Mouse (Mus musculus): ENCODE results near the gene Myh14. TPM values are rescaled to one million over a fixed set of nuclear protein-coding genes. Genes with fewer than 3 reads are reported as not detected.

The Myh14 gene
- polyA plus RNA-seq, 1 experiment = 17.4 TPM

DNA sequence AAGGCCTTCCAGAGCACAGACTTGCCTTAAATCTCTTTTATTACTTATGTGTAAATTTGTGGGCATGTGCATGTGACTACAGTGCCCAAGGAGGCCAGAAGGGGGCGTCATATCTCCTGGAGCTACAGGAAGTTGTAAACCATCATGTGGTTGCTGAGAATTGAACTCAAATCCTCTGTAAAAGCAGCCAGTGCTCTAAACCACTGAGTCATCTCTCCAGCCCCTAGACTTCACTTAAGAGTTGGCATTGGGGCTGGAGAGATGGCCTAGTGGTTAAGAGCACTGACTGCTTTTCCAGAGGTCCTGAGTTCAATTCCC is 44.6 kb downstream of the Myh14 start:
- Histone ChIP-seq H3K27ac (ENCODE audit: insufficient read depth, low read length) (no peak overlapping the region), H3K4me3 (ENCODE audit: insufficient read depth, low read length) (no peak overlapping the region), H3K4me1 (ENCODE audit: control insufficient read depth, insufficient read depth, low read length) (no peaks in the 10 kb centered on the region)
- TF ChIP-seq POLR2A (IDR thresholded peaks at IDR 0.05; ENCODE audit: extremely low read depth, insufficient read depth, low read length) (no peak), CTCF (IDR thresholded peaks at IDR 0.05; ENCODE audit: extremely low read depth, insufficient read depth, low read length) (no peak)

DNA sequence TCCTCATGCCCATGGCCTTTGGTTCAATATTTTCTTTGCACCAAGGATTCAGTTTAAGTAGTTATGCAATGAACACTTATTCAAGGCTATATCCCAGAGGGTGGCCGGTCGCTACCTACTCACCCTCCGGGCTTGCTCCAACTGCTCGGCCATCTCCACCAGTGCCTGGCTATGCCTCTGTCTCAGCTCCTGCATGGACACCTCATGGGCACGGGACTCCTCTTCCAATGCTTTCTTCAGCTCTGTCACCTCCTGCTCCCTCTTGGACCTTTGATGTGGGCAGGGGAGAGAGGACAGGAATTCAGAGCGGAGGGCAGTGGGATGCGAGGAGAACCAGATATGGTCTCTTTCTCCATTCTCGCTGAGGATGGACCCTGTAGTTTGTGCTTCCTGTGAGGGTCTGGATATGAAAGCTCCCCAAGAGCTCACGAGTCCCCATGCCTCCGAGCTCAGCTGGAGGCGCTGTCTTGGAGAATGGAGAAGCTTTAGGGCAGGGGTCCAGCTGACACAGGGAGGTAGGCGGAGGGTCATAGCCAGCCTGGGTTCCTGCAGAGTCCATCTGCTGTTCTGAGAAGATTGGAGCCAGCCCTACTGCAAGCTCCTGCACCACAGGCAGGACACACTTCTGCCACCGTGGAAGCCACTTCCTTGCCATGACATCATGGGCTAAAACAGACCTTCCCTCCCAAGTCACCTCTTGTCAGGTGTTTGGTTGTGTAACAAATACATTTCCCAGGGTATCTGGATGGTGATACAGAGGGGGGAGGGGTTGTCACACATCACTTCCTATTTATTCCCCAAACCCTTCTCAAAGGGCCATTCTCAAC is 45.2 kb downstream of the Myh14 start:
- H3K27ac ChIP-seq (ENCODE audit: insufficient read depth, low read length) = no peak overlapping the region
- TF ChIP-seq CTCF (IDR thresholded peaks at IDR 0.05; ENCODE audit: extremely low read depth, insufficient read depth, low read length) = no peak
- no peak for TF ChIP-seq POLR2A (IDR thresholded peaks at IDR 0.05; ENCODE audit: extremely low read depth, insufficient read depth, low read length)
- no peaks in the 10 kb centered on the region for H3K4me1 ChIP-seq (ENCODE audit: control insufficient read depth, insufficient read depth, low read length)
- H3K4me3 ChIP-seq (ENCODE audit: insufficient read depth, low read length) = no peak overlapping the region

DNA sequence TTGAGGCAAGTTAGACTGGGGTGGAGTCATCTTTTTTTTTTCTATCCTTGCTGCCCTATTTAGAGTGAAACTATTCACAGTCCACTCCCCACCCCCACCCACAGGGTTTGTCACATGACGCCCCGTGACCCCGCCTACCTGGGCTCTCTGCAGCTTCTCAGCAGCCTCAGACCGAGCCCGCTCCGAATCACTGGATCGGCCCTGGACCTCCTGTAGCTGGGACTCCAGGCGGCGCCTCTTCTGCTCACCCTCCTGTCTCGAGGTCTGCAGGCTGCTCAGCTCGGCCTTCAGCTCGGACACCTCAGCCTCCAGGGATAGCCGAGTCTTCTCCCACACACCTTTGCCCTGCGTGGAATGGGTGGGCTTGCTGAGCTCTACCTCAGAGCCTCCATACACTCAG is 45.8 kb downstream of the Myh14 start:
- Histone ChIP-seq H3K4me1 (ENCODE audit: control insufficient read depth, insufficient read depth, low read length) (no peaks in the 10 kb centered on the region), H3K27ac (ENCODE audit: insufficient read depth, low read length) (no peak overlapping the region), H3K4me3 (ENCODE audit: insufficient read depth, low read length) (no peak overlapping the region)
- no peak for TF ChIP-seq CTCF (IDR thresholded peaks at IDR 0.05; ENCODE audit: extremely low read depth, insufficient read depth, low read length)
- TF ChIP-seq POLR2A (IDR thresholded peaks at IDR 0.05; ENCODE audit: extremely low read depth, insufficient read depth, low read length) = no peak

DNA sequence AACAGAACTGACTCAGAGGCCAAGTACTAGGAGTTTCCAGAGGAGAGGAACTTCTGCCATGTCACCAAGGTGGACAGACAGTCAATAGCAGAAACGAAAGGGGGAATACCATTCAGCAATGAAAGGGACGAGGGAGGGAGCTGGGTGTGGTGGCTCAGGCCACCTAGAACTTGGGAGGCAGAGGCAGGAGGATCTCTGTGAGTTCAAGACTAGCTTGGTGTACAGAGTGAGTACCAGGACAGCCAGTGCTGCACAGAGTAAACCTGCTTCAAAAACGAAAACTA is 46.2 kb downstream of the Myh14 start:
- TF ChIP-seq POLR2A (IDR thresholded peaks at IDR 0.05; ENCODE audit: extremely low read depth, insufficient read depth, low read length) (no peak), CTCF (IDR thresholded peaks at IDR 0.05; ENCODE audit: extremely low read depth, insufficient read depth, low read length) (no peak)
- Histone ChIP-seq H3K4me3 (ENCODE audit: insufficient read depth, low read length) (no peak overlapping the region), H3K27ac (ENCODE audit: insufficient read depth, low read length) (no peak overlapping the region), H3K4me1 (ENCODE audit: control insufficient read depth, insufficient read depth, low read length) (no peaks in the 10 kb centered on the region)

DNA sequence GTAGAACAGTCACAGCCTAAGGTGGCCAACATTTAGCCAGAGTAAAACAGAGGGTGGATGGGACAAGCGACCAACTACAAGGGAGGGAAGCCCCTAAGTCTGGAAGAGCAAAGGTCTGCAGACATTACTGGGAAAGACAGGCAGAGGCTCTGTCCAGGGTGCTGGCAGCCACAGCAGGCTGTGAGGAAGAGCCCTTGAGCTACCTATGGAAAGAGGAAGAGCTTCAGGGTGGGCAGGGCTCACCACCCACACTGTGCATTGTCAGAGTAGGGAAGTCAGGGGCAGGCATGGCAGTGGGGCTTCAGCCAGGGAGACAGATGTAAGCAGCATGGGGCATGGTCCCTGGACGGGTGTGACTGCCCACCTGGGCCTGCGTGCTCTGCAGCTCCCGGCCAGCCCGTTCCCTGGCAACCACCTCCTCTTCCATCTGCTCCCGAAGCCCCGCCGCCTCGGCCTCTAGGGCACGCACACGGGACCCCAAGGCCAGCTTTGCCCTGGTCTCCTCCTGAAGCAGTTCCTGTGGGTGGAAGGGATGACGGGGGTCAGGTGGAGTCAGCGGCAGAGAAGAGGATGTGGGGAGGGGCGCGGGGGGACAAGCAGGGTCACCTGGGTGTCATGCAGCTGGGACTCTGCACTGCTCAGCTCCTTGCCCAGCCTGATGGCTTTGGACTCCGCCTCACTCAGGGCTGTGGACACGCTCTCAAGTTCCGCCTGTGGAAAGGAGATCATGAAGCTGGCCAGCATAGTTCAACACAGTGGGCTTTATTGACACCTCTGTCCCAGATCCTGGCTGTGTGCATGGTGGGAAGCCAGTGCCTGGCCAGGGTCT is 46.7 kb downstream of the Myh14 start:
- TF ChIP-seq CTCF (IDR thresholded peaks at IDR 0.05; ENCODE audit: extremely low read depth, insufficient read depth, low read length) (no peak), POLR2A (IDR thresholded peaks at IDR 0.05; ENCODE audit: extremely low read depth, insufficient read depth, low read length) (no peak)
- Histone ChIP-seq H3K27ac (ENCODE audit: insufficient read depth, low read length) (no peak overlapping the region), H3K4me1 (ENCODE audit: control insufficient read depth, insufficient read depth, low read length) (no peaks in the 10 kb centered on the region), H3K4me3 (ENCODE audit: insufficient read depth, low read length) (no peak overlapping the region)

DNA sequence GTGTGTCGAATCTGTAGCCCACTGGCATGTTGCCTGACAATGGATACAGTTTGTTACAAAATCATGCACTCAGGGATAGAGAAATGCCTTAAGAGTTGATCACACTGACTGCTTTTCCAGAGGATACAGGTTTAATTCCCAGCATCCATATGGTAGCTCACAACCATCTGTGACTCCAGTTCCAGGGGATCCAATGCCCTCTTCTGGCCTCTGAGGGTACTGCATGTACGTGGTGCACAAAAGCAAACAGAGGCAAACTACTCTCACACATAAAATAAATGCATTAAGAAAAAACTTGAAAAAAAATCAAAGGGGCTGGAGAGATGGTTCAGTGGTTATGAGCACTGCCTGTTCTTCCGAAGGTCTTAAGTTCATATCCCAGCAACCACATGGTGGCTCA is 53.6 kb downstream of the Myh14 start:
- no peak for TF ChIP-seq CTCF (IDR thresholded peaks at IDR 0.05; ENCODE audit: extremely low read depth, insufficient read depth, low read length)
- TF ChIP-seq POLR2A (IDR thresholded peaks at IDR 0.05; ENCODE audit: extremely low read depth, insufficient read depth, low read length) = no peak
- H3K4me3 ChIP-seq (ENCODE audit: insufficient read depth, low read length) = no peak overlapping the region
- H3K27ac ChIP-seq (ENCODE audit: insufficient read depth, low read length) = no peak overlapping the region
- H3K4me1 ChIP-seq (ENCODE audit: control insufficient read depth, insufficient read depth, low read length) = no peaks in the 10 kb centered on the region

DNA sequence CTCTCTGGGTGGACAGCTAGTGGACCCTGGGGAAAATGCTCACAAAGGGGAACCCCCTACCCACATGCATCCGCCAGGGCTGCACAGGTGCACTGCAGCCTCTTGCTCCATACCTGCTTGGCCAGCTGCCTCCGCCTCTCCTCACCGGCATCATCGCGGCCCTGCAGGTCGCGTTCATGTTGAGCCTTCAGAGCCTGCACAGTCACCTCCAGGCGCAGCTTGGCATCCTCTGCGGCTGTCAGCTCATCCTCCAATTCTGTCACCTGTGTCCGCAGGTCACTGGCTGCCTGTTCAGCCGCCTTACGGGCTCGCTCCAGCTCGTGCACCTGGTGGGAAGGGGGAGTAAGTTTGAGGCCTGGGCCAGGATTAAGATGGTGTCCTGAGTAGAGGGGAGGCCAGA is 54.7 kb downstream of the Myh14 start:
- H3K4me3 ChIP-seq (ENCODE audit: insufficient read depth, low read length) = no peak overlapping the region
- TF ChIP-seq CTCF (IDR thresholded peaks at IDR 0.05; ENCODE audit: extremely low read depth, insufficient read depth, low read length) = no peak
- TF ChIP-seq POLR2A (IDR thresholded peaks at IDR 0.05; ENCODE audit: extremely low read depth, insufficient read depth, low read length) = no peak
- no peaks in the 10 kb centered on the region for H3K4me1 ChIP-seq (ENCODE audit: control insufficient read depth, insufficient read depth, low read length)
- H3K27ac ChIP-seq (ENCODE audit: insufficient read depth, low read length) = no peak overlapping the region

DNA sequence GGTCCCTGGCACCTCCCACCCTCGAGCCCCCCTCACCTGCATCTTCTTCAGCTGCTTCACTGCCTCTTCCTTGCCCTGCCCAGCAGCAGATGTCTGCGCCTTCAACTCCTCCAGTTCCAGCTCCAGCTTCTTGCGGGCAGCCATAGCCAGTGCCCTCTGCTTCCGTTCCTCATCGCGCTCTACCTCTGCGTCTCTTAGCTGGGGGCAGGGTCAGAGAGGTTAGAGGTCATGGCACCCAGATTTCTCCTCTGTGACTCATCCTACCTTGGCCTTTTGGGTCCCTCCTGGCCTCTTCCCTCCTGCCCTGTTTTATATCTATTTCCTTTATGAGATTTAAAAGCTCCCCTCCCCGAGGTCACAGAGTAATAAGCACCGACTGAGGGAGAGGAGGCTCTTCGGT is 55.3 kb downstream of the Myh14 start:
- H3K4me3 ChIP-seq (ENCODE audit: insufficient read depth, low read length) = no peak overlapping the region
- no peaks in the 10 kb centered on the region for H3K4me1 ChIP-seq (ENCODE audit: control insufficient read depth, insufficient read depth, low read length)
- TF ChIP-seq CTCF (IDR thresholded peaks at IDR 0.05; ENCODE audit: extremely low read depth, insufficient read depth, low read length) (no peak), POLR2A (IDR thresholded peaks at IDR 0.05; ENCODE audit: extremely low read depth, insufficient read depth, low read length) (no peak)
- no peak overlapping the region for H3K27ac ChIP-seq (ENCODE audit: insufficient read depth, low read length)

DNA sequence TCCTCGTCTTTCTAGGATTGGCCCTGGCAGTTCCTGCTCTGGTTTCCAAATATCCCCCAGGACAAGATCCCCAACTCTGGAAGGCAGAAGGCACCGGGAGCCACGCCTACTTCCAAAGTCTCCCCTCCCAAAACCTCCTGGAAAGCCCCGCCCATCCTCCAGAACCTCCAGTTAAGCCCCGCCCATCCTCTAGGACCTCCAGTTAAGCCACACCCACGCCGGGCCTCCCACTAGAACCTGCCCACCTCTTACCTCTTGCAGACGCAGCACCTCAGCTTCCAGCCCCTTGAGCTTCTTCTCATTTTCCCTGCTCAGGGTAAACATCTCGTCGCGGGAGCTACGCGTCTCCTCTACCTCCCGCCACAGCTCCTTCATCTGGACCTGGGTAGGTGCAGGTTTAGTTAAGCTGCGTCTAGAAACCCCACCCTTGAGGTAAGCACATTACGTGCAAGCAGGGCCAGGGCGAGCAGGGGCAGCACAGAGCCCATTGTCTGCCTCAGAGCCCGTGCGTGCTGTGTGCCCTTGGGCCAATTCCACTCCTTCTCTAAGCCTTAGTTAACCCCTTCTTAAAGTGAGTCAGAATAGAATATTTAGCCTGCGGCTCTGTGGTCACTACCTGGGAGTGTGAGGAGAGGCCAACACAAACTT is 56.5 kb downstream of the Myh14 start:
- TF ChIP-seq CTCF (IDR thresholded peaks at IDR 0.05; ENCODE audit: extremely low read depth, insufficient read depth, low read length) = no peak
- no peak for TF ChIP-seq POLR2A (IDR thresholded peaks at IDR 0.05; ENCODE audit: extremely low read depth, insufficient read depth, low read length)
- H3K27ac ChIP-seq (ENCODE audit: insufficient read depth, low read length) = no peak overlapping the region
- no peak overlapping the region for H3K4me3 ChIP-seq (ENCODE audit: insufficient read depth, low read length)
- no peaks in the 10 kb centered on the region for H3K4me1 ChIP-seq (ENCODE audit: control insufficient read depth, insufficient read depth, low read length)

All from cortical plate, adult 2 months (tissue).